Comparison of ENCODE assay signal across 8 mouse cellular contexts in the genomic region with DNA sequence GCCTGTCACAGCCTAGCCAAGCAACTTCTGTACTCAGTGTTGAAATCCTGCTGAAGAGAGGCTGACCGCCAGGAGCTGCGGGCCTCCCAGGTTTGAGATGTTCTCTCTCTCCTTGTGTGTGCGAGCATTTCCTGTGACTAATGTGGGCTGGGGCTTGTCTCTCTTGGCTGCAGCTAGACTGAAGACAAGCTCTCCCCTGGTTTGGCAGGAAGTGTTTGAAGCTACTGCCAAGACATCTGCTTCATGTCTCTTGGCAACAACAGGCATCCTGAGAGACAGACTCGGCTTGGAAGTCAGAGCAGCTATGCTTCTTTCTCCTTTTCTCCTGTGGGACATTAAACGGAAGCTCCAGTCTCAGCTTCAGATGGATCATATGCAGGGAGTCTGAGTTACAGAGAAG. TPM values are rescaled to one million over a fixed set of nuclear protein-coding genes. Genes with fewer than 3 reads are reported as not detected.
A peak's percentile ranks its signal among the peaks of the same experiment; 100 is the strongest.
DNase-seq lines count a peak whose midpoint lies in the region; ATAC-seq lines count a peak whose summit lies in the region.

No protein-coding gene starts in this region.

- peak; percentile 22 for DNase-seq in R1 (ENCODE audit: low read depth, low spot score)
- DNase-seq in brain, embryonic 18.5 days (ENCODE audit: low read depth, low spot score), result peak; percentile 80
- DNase-seq in frontal cortex, postnatal 36 days (ENCODE audit: low spot score in 2 of 2), result peak; percentile 80 to 89
- peak; percentile 63 to 88 for DNase-seq in layer of hippocampus, postnatal 14 days (ENCODE audit: low spot score in 2 of 2)
- DNase-seq in lung, postnatal 10 days, result peak; percentile 92
- DNase-seq in skeletal muscle tissue, adult 2 months (ENCODE audit: low read depth, low spot score), result peak; percentile 93

- peak; percentile 89 to 93 for ATAC-seq in hematopoietic stem cell, adult 5-6 weeks (replicated peaks in 1 of 2; ENCODE audit: insufficient read depth in 1 of 2, low FRiP score in 2 of 2, low TSS enrichment in 1 of 2, low read depth in 1 of 2, poor library complexity in 2 of 2, severe bottlenecking in 2 of 2)
- ATAC-seq in erythroid progenitor cell, adult 5-6 weeks (replicated peaks; ENCODE audit: low FRiP score, poor library complexity, severe bottlenecking), result no peak

RNA-seq across cellular contexts. Expression of gene Hs1bp3, which starts 44.2 kb away (rescaled TPM):
- total RNA-seq in hematopoietic stem cell, adult 5-6 weeks (2017), result 7.7 and 10.5 TPM in 2 replicates
- 10 to 100 TPM; 10.3 to 11.6 TPM for total RNA-seq in layer of hippocampus, postnatal 14 days (2021)
- total RNA-seq in erythroid progenitor cell, adult 5-6 weeks (2015; ENCODE audit: low replicate concordance), result 2.1 and 2.9 TPM in 2 replicates
- total RNA-seq in erythroid progenitor cell, adult 5-6 weeks (2017; ENCODE audit: low replicate concordance), result 0.39 and 0.61 TPM in 2 replicates

RNA-seq across cellular contexts. Expression of gene Gdf7, which starts 55.7 kb away (rescaled TPM):
- total RNA-seq in hematopoietic stem cell, adult 5-6 weeks (2017), result not detected in 2 replicates
- under 1 TPM; 0.23 to 0.26 TPM for total RNA-seq in layer of hippocampus, postnatal 14 days (2021)
- total RNA-seq in erythroid progenitor cell, adult 5-6 weeks (2015; ENCODE audit: low replicate concordance), result not detected in 2 replicates
- not detected in 2 replicates for total RNA-seq in erythroid progenitor cell, adult 5-6 weeks (2017; ENCODE audit: low replicate concordance)

Comparison
In these comparisons a context has a peak if more than half of its experiments do, and no peak if none do; other contexts are left out.
1. DNase-seq: peak in every context shown above with its lines; median percentile 93 in skeletal muscle tissue, adult 2 months; 92 in lung, postnatal 10 days; 84 in frontal cortex, postnatal 36 days; 80 in brain, embryonic 18.5 days; 76 in layer of hippocampus, postnatal 14 days; 22 in R1.